Comparison of ENCODE assay signal across 8 mouse cellular contexts in the genomic region with DNA sequence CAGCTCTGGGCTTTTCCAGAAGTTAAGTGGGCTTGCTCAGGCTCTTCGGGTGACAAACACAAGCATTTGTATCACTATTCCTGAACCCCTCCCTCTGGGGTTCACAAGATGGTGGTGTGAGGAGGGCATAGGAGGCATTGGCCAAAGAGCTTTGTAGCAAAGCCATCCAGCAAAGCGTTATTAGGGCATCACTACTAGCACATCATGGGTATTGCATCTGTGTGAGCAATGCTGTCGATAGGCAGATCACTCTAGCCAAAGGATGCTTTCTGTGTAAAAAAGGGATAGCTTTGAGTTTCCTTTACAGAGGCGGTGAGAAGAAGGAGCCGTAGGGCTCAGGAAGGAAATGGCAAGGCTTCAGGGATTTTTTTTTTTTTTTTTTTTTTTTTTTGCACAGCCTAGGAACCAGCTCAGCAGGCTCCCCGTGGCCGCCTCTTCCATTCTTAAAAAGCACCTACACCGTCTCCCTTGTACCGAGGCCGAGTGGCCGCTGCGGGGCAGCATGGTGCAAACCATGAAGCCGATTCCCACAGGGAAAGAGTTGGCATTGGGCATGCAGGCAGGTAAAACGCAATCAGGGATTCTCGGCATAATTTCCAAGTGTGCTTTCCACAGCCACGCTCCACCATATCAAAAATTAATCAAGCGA. TPM values are rescaled to one million over a fixed set of nuclear protein-coding genes. Genes with fewer than 3 reads are reported as not detected.
A peak's percentile ranks its signal among the peaks of the same experiment; 100 is the strongest.
DNase-seq lines count a peak whose midpoint lies in the region; ATAC-seq and TF ChIP-seq lines count a peak whose summit lies in the region.

No protein-coding gene starts in this region.

- H3K27ac ChIP-seq in cerebellum, adult 2 months (ENCODE audit: insufficient read depth, low read length), result no peak overlapping the region
- H3K27ac ChIP-seq in forebrain, postnatal 0 days (ENCODE audit: low read depth, low read length), result no peak overlapping the region
- H3K27ac ChIP-seq in layer of hippocampus, adult 2 months, result no peak overlapping the region
- no peak overlapping the region for H3K27ac ChIP-seq in lung, embryonic 14.5 days (ENCODE audit: low read depth)

- no peak overlapping the region for H3K4me3 ChIP-seq in cerebellum, adult 2 months (replicated peaks; ENCODE audit: insufficient read depth, low read depth, low read length)
- H3K4me3 ChIP-seq in forebrain, postnatal 0 days (ENCODE audit: low read depth, low read length), result no peak overlapping the region
- no peak overlapping the region; the same call in 1 of the 2 replicates for H3K4me3 ChIP-seq in layer of hippocampus, adult 2 months
- H3K4me3 ChIP-seq in lung, embryonic 14.5 days (ENCODE audit: low read depth, low read length), result no peak overlapping the region

- H3K36me3 ChIP-seq in forebrain, postnatal 0 days (ENCODE audit: insufficient read depth), result no peaks in the 10 kb centered on the region
- no peaks in the 10 kb centered on the region for H3K36me3 ChIP-seq in lung, embryonic 14.5 days (ENCODE audit: insufficient read depth)

- no peaks in the 10 kb centered on the region for H3K27me3 ChIP-seq in cerebellum, adult 2 months (ENCODE audit: control insufficient read depth, insufficient read depth, low read length)
- H3K27me3 ChIP-seq in forebrain, postnatal 0 days (ENCODE audit: insufficient read depth, low read length), result no peaks in the 10 kb centered on the region
- H3K27me3 ChIP-seq in lung, embryonic 14.5 days (ENCODE audit: insufficient read depth, low read length), result no peaks in the 10 kb centered on the region

- TF ChIP-seq CTCF in cerebellum, adult 2 months (IDR thresholded peaks at IDR 0.05; ENCODE audit: borderline replicate concordance, insufficient read depth, low read depth, low read length), result peak; percentile 86
- peak; percentile 84 for TF ChIP-seq CTCF in forebrain, postnatal 0 days (IDR thresholded peaks at IDR 0.05; ENCODE audit: low read depth)
- peak; percentile 82 for TF ChIP-seq CTCF in layer of hippocampus, adult 2 months (conservative IDR thresholded peaks at IDR 0.05)
- TF ChIP-seq CTCF in lung, embryonic 14.5 days (IDR thresholded peaks at IDR 0.05; ENCODE audit: low read depth), result peak; percentile 86

- DNase-seq in R1 (ENCODE audit: low read depth, low spot score), result peak; percentile 75
- DNase-seq in cerebellum, adult 2 months, result peak; percentile 83 to 85
- DNase-seq in forebrain, postnatal 0 days, result peak; percentile 88
- peak; percentile 73 to 82 for DNase-seq in heart, postnatal 36 days
- peak; percentile 84 to 85 for DNase-seq in layer of hippocampus, adult 2 months (ENCODE audit: low spot score in 2 of 2)
- DNase-seq in lung, embryonic 14.5 days, result peak; percentile 87
- peak; percentile 84 for DNase-seq in retina, postnatal 1 day
- DNase-seq in T-cell, adult 2 months (ENCODE audit: low spot score), result no peak

- 10% methylated on average over 17 of the region's 17 CpGs for WGBS in cerebellum, adult 2 months
- 10% methylated on average over 17 of the region's 17 CpGs for WGBS in forebrain, postnatal 0 days
- 12% methylated on average over 17 of the region's 17 CpGs for WGBS in lung, embryonic 14.5 days

- H3K9me3 ChIP-seq in forebrain, postnatal 0 days (ENCODE audit: low read length), result no peaks in the 10 kb centered on the region
- H3K9me3 ChIP-seq in lung, embryonic 14.5 days (ENCODE audit: low read depth, low read length), result no peaks in the 10 kb centered on the region

- H3K4me2 ChIP-seq in forebrain, postnatal 0 days (ENCODE audit: low read depth), result peak overlapping the region; percentile 27; the same call in 1 of the 2 replicates
- peak overlapping the region; percentile 18 for H3K4me2 ChIP-seq in lung, embryonic 14.5 days

- no peaks in the 10 kb centered on the region; the same call in 1 of the 2 replicates for H3K4me1 ChIP-seq in cerebellum, adult 2 months (ENCODE audit: control insufficient read depth, insufficient read depth, low read length)
- 0 out of 2 replicates have a peak, but pooled peaks cover 2% of the 10 kb centered on the region for H3K4me1 ChIP-seq in forebrain, postnatal 0 days (ENCODE audit: insufficient read depth)
- no peaks in the 10 kb centered on the region for H3K4me1 ChIP-seq in lung, embryonic 14.5 days (ENCODE audit: insufficient read depth)

- no peak for TF ChIP-seq POLR2A in cerebellum, adult 2 months (IDR thresholded peaks at IDR 0.05; ENCODE audit: borderline replicate concordance, insufficient read depth, low read length)

- H3K9ac ChIP-seq in forebrain, postnatal 0 days, result no peak overlapping the region
- H3K9ac ChIP-seq in lung, embryonic 14.5 days, result no peak overlapping the region

- intact Hi-C loops in heart, postnatal 36 days (cut with DNase I), result no loop called here

- peak; percentile 90 for ATAC-seq in forebrain, postnatal 0 days
- peak; percentile 67; the same call in 1 of the 2 replicates for ATAC-seq in lung, embryonic 14.5 days (ENCODE audit: insufficient read depth)

RNA-seq across cellular contexts. Expression of a gene that starts 26.2 kb away (rescaled TPM):
- 41.9 and 45.2 TPM in 2 replicates for polyA plus RNA-seq in cerebellum, adult 2 months (2012; rRNA removed)
- total RNA-seq in forebrain, postnatal 0 days (2014; rRNA removed), result 17.8 and 27.8 TPM in 2 replicates
- polyA plus RNA-seq in forebrain, postnatal 0 days (2015; fragmentation: Nextera tagmentation; extraction: Ambion mirVana), result 8.5 and 18.2 TPM in 2 replicates
- 1 to 10 TPM; 4.6 to 5.4 TPM for total RNA-seq in heart, postnatal 36 days (2021)
- total RNA-seq in layer of hippocampus, adult 2 months (2021), result 10 to 100 TPM; 32.2 to 35.7 TPM
- polyA plus RNA-seq in lung, embryonic 14.5 days (2014; fragmentation: Nextera tagmentation; extraction: Ambion mirVana), result 59.3 and 66.6 TPM in 2 replicates
